Mouse (Mus musculus) limb, embryonic 13.5 days (tissue): ENCODE results near the gene Sorcs1. TPM values are rescaled to one million over a fixed set of nuclear protein-coding genes. Genes with fewer than 3 reads are reported as not detected.

Source experiments
- ATAC-seq: fragments of 200-750 bp; cut with Nextera tagmentation; 2 replicates; pipeline ENCODE4 v1.8.0; 2017; ENCODE audit warnings: low read depth, moderate number of reproducible peaks, moderate TSS enrichment; ENCODE audit not compliant: low FRiP score
- H3K27ac ChIP-seq: fragments of 300-500 bp; sonication (generic); 2 replicates; pipeline ENCODE4 v1.5.1; 2015; ENCODE audit warnings: inconsistent platforms, mild to moderate bottlenecking, moderate library complexity
- H3K27me3 ChIP-seq: fragments of 300-500 bp; sonication (generic); 2 replicates; pipeline ENCODE4 v1.6.1; 2015; ENCODE audit warnings: mild to moderate bottlenecking, inconsistent platforms
- H3K36me3 ChIP-seq: fragments of 300-500 bp; sonication (generic); 2 replicates; pipeline ENCODE4 v1.6.1; 2015; ENCODE audit warnings: inconsistent platforms, mild to moderate bottlenecking, moderate library complexity
- H3K4me1 ChIP-seq: fragments of 300-500 bp; sonication (generic); 2 replicates; pipeline ENCODE4 v1.6.1; 2015; ENCODE audit warnings: inconsistent platforms
- H3K4me2 ChIP-seq: fragments of 300-500 bp; sonication (generic); replicated peaks from 2 replicates; pipeline ENCODE4 v1.6.1; 2015; ENCODE audit warnings: inconsistent platforms, mild to moderate bottlenecking, moderate library complexity
- H3K4me3 ChIP-seq: fragments of 300-500 bp; sonication (generic); 2 replicates; pipeline ENCODE4 v1.5.1; 2015; ENCODE audit warnings: moderate library complexity, mild to moderate bottlenecking, inconsistent platforms
- H3K9ac ChIP-seq: fragments of 300-500 bp; sonication (generic); 2 replicates; pipeline ENCODE4 v1.6.1; 2015; ENCODE audit warnings: mild to moderate bottlenecking, inconsistent platforms
- H3K9me3 ChIP-seq: fragments of 300-500 bp; sonication (generic); 2 replicates; pipeline ENCODE4 v1.6.1; 2016; ENCODE audit warnings: inconsistent platforms
- WGBS: fragments of 180-500 bp; shearing (Covaris S2); methylation state at CpG from one replicate; pipeline ENCODE4 v1.1.7; 2015; 5-methylcytosine and 5-hydroxymethylcytosine counted together
- polyA plus RNA-seq: library from polyadenylated mRNA; unstranded; fragments of >200 nt; fragmentation: Nextera tagmentation; extraction: Ambion mirVana; gene quantifications from 2 replicates; pipeline ENCODE4 v1.2.1, GENCODE M21; 2015

Sorcs1 gene
- polyA plus RNA-seq, 1 experiment from 2014 or later: 2.8 TPM

- 80% methylated on average over 8 of the region's 8 CpGs for WGBS
- no peak overlapping the region for H3K27ac ChIP-seq
Measured at GRCm38 (mm10) chr19:50640251-50641032, 38.0 kb downstream of the Sorcs1 start.

GRCm38 (mm10) chr19:50638176-50638575 lies 40.3 kb downstream of the Sorcs1 start:
- H3K9ac ChIP-seq: no peak overlapping the region
- 76% methylated on average over 6 of the region's 6 CpGs for WGBS
- no peaks in the 10 kb centered on the region for H3K4me1 ChIP-seq
- ATAC-seq: no peak
- no peaks in the 10 kb centered on the region for H3K27me3 ChIP-seq
- H3K9me3 ChIP-seq: no peaks in the 10 kb centered on the region
- no peaks in the 10 kb centered on the region for H3K36me3 ChIP-seq
- no peak overlapping the region for H3K27ac ChIP-seq
- no peak overlapping the region for H3K4me3 ChIP-seq
- no peak overlapping the region for H3K4me2 ChIP-seq

More at GRCm38 (mm10) chr19:50640251-50641032, 38.0 kb downstream of the Sorcs1 start:
- no peak overlapping the region for H3K4me2 ChIP-seq
- no peaks in the 10 kb centered on the region for H3K27me3 ChIP-seq
- H3K4me1 ChIP-seq: no peaks in the 10 kb centered on the region
- H3K9ac ChIP-seq: no peak overlapping the region
- no peak for ATAC-seq
- no peaks in the 10 kb centered on the region for H3K9me3 ChIP-seq
- H3K36me3 ChIP-seq: no peaks in the 10 kb centered on the region
- no peak overlapping the region for H3K4me3 ChIP-seq

GRCm38 (mm10) chr19:50614013-50614412 lies 64.4 kb downstream of the Sorcs1 start:
- H3K4me3 ChIP-seq: no peak overlapping the region
- no peak for ATAC-seq
- H3K36me3 ChIP-seq: no peaks in the 10 kb centered on the region
- peak overlapping the region; percentile 34 for H3K4me2 ChIP-seq
- H3K9me3 ChIP-seq: no peaks in the 10 kb centered on the region
- no peak overlapping the region for H3K9ac ChIP-seq
- peaks cover 15% of the 10 kb centered on the region for H3K4me1 ChIP-seq
- 20% methylated on average over 9 of the region's 9 CpGs for WGBS
- H3K27me3 ChIP-seq: peaks cover 6% of the 10 kb centered on the region; the same call in 1 of the 2 replicates
- H3K27ac ChIP-seq: no peak overlapping the region

- 6% methylated on average over 3 of the region's 3 CpGs for WGBS
- no peaks in the 10 kb centered on the region for H3K36me3 ChIP-seq
- no peak overlapping the region for H3K27ac ChIP-seq
- no peaks in the 10 kb centered on the region for H3K9me3 ChIP-seq
- no peak overlapping the region for H3K4me2 ChIP-seq
- no peak overlapping the region for H3K4me3 ChIP-seq
- H3K9ac ChIP-seq: no peak overlapping the region
- H3K27me3 ChIP-seq: peaks cover 6% of the 10 kb centered on the region; the same call in 1 of the 2 replicates
- no peak for ATAC-seq
- peaks cover 15% of the 10 kb centered on the region for H3K4me1 ChIP-seq
Measured at GRCm38 (mm10) chr19:50611619-50612018, 66.8 kb downstream of the Sorcs1 start.

- ATAC-seq: no peak
- no peaks in the 10 kb centered on the region for H3K36me3 ChIP-seq
- no peak overlapping the region for H3K4me3 ChIP-seq
- 59% methylated on average over 4 of the region's 4 CpGs for WGBS
- H3K27ac ChIP-seq: no peak overlapping the region
- H3K9ac ChIP-seq: no peak overlapping the region
- no peaks in the 10 kb centered on the region for H3K9me3 ChIP-seq
- no peaks in the 10 kb centered on the region for H3K27me3 ChIP-seq
- H3K4me2 ChIP-seq: no peak overlapping the region
- H3K4me1 ChIP-seq: no peaks in the 10 kb centered on the region
Measured at GRCm38 (mm10) chr19:50603882-50604281, 74.6 kb downstream of the Sorcs1 start.

GRCm38 (mm10) chr19:50603380-50603779 lies 75.1 kb downstream of the Sorcs1 start:
- H3K4me2 ChIP-seq: no peak overlapping the region
- H3K27me3 ChIP-seq: no peaks in the 10 kb centered on the region
- no peak overlapping the region for H3K9ac ChIP-seq
- no peak overlapping the region for H3K4me3 ChIP-seq
- H3K4me1 ChIP-seq: no peaks in the 10 kb centered on the region
- no peak for ATAC-seq
- no peaks in the 10 kb centered on the region for H3K36me3 ChIP-seq
- no peaks in the 10 kb centered on the region for H3K9me3 ChIP-seq
- 83% methylated on average over 5 of the region's 5 CpGs for WGBS
- no peak overlapping the region for H3K27ac ChIP-seq

- no peaks in the 10 kb centered on the region for H3K9me3 ChIP-seq
- H3K36me3 ChIP-seq: no peaks in the 10 kb centered on the region
- H3K27ac ChIP-seq: no peak overlapping the region
- H3K4me1 ChIP-seq: peaks cover 4% of the 10 kb centered on the region; the same call in 1 of the 2 replicates
- no peaks in the 10 kb centered on the region for H3K27me3 ChIP-seq
- H3K4me3 ChIP-seq: no peak overlapping the region
- H3K9ac ChIP-seq: no peak overlapping the region
- WGBS: 77% methylated on average over 4 of the region's 4 CpGs
- H3K4me2 ChIP-seq: no peak overlapping the region
- ATAC-seq: no peak
Measured at GRCm38 (mm10) chr19:50597300-50597699, 81.1 kb downstream of the Sorcs1 start.

GRCm38 (mm10) chr19:50586182-50586581 lies 92.3 kb downstream of the Sorcs1 start:
- no peak overlapping the region for H3K9ac ChIP-seq
- H3K9me3 ChIP-seq: no peaks in the 10 kb centered on the region
- no peak overlapping the region for H3K4me2 ChIP-seq
- H3K27ac ChIP-seq: no peak overlapping the region
- WGBS: 89% methylated on average over 5 of the region's 5 CpGs
- no peaks in the 10 kb centered on the region for H3K36me3 ChIP-seq
- H3K27me3 ChIP-seq: no peaks in the 10 kb centered on the region
- H3K4me1 ChIP-seq: no peaks in the 10 kb centered on the region
- H3K4me3 ChIP-seq: no peak overlapping the region
- ATAC-seq: no peak

GRCm38 (mm10) chr19:50582952-50583351 lies 95.5 kb downstream of the Sorcs1 start:
- Histone ChIP-seq H3K36me3 (no peaks in the 10 kb centered on the region), H3K27me3 (no peaks in the 10 kb centered on the region)
- no peak for ATAC-seq

GRCm38 (mm10) chr19:50569669-50570195 lies 108.7 kb downstream of the Sorcs1 start:
- no peak for ATAC-seq
- H3K27ac ChIP-seq: no peak overlapping the region
- no peaks in the 10 kb centered on the region for H3K9me3 ChIP-seq
- WGBS: 71% methylated on average over 1 of the region's 1 CpGs
- H3K4me1 ChIP-seq: no peaks in the 10 kb centered on the region
- H3K36me3 ChIP-seq: no peaks in the 10 kb centered on the region
- H3K9ac ChIP-seq: no peak overlapping the region
- H3K27me3 ChIP-seq: no peaks in the 10 kb centered on the region
- no peak overlapping the region for H3K4me2 ChIP-seq
- H3K4me3 ChIP-seq: no peak overlapping the region

More at GRCm38 (mm10) chr19:50582952-50583351, 95.5 kb downstream of the Sorcs1 start:
- Histone ChIP-seq H3K4me2 (no peak overlapping the region), H3K4me1 (no peaks in the 10 kb centered on the region), H3K9ac (no peak overlapping the region), H3K4me3 (no peak overlapping the region), H3K27ac (no peak overlapping the region), H3K9me3 (no peaks in the 10 kb centered on the region)

- Histone ChIP-seq H3K4me1 (no peaks in the 10 kb centered on the region), H3K27ac (no peak overlapping the region), H3K27me3 (no peaks in the 10 kb centered on the region), H3K9ac (no peak overlapping the region), H3K4me2 (no peak overlapping the region), H3K9me3 (no peaks in the 10 kb centered on the region), H3K36me3 (no peaks in the 10 kb centered on the region), H3K4me3 (no peak overlapping the region)
- ATAC-seq: no peak
- WGBS: 85% methylated on average over 2 of the region's 2 CpGs
Measured at GRCm38 (mm10) chr19:50566306-50566705, 112.1 kb downstream of the Sorcs1 start.

GRCm38 (mm10) chr19:50558771-50559170 lies 119.7 kb downstream of the Sorcs1 start:
- Histone ChIP-seq H3K9ac (no peak overlapping the region), H3K4me1 (no peaks in the 10 kb centered on the region), H3K27ac (no peak overlapping the region), H3K4me3 (no peak overlapping the region), H3K4me2 (no peak overlapping the region), H3K9me3 (no peaks in the 10 kb centered on the region), H3K36me3 (no peaks in the 10 kb centered on the region), H3K27me3 (no peaks in the 10 kb centered on the region)
- ATAC-seq: no peak
- WGBS: 49% methylated on average over 6 of the region's 6 CpGs

GRCm38 (mm10) chr19:50534031-50534430 lies 144.4 kb downstream of the Sorcs1 start:
- H3K27me3 ChIP-seq: no peaks in the 10 kb centered on the region
- no peaks in the 10 kb centered on the region for H3K4me1 ChIP-seq
- H3K4me2 ChIP-seq: no peak overlapping the region
- H3K27ac ChIP-seq: no peak overlapping the region
- no peak overlapping the region for H3K4me3 ChIP-seq
- H3K9me3 ChIP-seq: no peaks in the 10 kb centered on the region
- H3K36me3 ChIP-seq: no peaks in the 10 kb centered on the region
- 84% methylated on average over 5 of the region's 5 CpGs for WGBS
- no peak for ATAC-seq
- no peak overlapping the region for H3K9ac ChIP-seq
